Mouse (Mus musculus): Measurements from ENCODE around the gene Tmem234. TPM values are rescaled to one million over a fixed set of nuclear protein-coding genes. Genes with fewer than 3 reads are reported as not detected.

Tmem234 gene
- polyA plus RNA-seq (2017; shearing (Covaris generic)): 100 to 1,000 TPM; 215 to 273 TPM

DNA sequence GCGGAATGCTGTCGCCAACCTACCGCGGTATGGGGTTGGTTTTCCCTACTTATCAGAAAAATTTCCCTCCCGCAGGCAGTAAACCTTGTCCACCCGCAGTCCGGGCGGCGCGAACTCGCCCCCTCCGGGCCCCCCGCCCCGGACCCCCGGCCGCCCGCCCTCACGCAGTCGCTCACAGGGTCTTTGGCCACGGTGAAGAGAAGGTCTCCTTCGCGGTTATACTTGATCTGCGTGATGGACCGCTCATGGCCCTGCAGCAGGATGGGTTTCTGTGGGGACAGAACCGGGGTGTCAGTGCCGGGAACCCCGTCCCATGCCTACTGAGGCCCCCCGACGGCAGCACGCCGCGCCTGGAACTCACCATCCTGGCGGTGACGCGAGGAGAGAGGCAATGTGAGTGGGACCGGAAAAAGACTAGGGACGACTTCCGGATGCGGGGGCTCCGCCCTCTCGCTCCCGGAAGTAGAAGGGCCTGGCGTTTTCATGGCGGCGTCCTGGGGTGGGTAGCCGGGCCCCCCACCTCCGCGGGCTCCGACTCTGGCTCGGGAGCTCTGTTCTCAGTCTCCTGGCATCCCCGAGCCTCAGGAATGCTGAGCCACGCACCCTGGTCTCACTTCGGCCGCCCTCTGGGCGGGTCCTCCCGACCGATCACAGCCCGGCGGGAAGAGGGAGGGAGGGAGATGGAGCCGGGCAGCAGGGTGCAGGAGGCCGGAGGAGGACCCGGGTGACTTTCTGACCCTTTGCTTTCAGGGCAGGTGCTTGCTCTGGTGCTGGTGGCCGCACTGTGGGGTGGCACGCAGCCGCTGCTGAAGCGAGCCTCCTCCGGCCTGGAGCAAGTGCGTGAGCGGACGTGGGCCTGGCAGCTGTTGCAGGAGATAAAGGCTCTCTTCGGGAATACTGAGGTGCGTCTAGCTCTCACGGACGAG, at the start of gene Tmem234, which contains the start of gene Eif3i:
TSS of gene Tmem234 (plus strand) at position 436 of the 926 bp plus-strand sequence.
TSS of gene Eif3i (minus strand) at position 416 of the 926 bp plus-strand sequence.

DNA sequence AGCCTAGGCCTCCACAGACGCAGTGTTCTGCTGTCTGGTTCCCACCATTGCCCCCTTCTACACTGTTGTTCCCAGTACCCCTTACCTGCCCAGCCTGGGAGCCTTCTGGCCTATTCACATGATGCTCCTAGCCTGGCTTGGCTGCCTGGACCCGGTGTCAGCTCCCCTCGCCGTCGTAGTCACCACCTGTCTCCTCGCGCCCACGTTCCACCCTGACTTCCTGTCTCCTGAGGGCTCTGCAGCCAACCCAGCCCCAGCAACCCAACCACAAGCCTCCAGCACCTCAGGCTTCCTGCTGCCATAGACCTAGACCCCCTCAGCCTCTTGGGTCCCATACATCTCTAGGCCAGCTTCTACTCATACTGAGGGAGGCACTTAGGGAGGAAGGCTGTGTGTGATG, 27.0 kb upstream of the Tmem234 start, which contains the start of gene Lck:
TSS of gene Lck (minus strand) at position 212 of the 400 bp plus-strand sequence.

DNA sequence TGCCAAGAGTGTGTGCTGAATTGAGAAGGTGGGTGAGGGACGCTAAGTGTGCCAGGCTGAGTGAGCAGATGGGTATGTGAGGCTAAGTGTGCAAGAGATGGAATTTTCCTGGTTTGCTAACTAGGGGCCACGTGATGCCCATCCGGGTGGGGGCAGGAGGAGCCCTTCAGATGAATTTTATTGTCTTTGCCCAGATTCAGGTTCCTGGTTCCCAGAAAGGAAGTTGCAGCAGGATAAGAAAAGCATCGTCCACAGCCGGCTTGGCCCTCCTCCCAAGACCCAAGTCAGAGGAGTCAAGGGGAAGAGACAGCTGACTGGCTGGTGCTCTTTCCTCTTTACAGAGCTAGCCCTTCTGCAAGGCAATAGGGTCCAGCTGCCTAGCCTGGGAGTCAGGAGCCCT, 22.0 kb upstream of the Tmem234 start, which contains the start of gene Fam167b:
TSS of gene Fam167b (minus strand) at position 84 of the 400 bp plus-strand sequence.

DNA sequence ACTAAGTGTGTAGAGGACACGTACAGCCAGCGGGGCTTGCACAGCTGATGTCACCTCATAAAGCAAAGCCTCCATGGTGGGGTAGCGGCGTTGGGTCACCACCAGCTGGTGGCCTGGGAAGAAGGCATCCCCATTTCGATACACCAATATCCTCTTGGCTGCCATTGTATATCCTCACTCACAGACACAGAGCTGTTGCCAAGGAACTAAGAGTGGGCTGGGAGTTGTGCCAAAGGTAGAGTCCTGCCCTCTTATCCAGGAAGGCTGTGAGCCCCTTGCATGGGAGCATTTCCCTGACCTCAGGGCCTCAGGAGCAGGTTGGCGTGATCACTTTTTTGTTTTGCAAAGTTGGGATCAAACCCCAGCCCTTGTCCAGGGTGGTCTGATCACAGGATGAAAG, 13.6 kb downstream of the Tmem234 start, which contains the start of gene Dcdc2b:
TSS of gene Dcdc2b (minus strand) at position 165 of the 400 bp plus-strand sequence.

DNA sequence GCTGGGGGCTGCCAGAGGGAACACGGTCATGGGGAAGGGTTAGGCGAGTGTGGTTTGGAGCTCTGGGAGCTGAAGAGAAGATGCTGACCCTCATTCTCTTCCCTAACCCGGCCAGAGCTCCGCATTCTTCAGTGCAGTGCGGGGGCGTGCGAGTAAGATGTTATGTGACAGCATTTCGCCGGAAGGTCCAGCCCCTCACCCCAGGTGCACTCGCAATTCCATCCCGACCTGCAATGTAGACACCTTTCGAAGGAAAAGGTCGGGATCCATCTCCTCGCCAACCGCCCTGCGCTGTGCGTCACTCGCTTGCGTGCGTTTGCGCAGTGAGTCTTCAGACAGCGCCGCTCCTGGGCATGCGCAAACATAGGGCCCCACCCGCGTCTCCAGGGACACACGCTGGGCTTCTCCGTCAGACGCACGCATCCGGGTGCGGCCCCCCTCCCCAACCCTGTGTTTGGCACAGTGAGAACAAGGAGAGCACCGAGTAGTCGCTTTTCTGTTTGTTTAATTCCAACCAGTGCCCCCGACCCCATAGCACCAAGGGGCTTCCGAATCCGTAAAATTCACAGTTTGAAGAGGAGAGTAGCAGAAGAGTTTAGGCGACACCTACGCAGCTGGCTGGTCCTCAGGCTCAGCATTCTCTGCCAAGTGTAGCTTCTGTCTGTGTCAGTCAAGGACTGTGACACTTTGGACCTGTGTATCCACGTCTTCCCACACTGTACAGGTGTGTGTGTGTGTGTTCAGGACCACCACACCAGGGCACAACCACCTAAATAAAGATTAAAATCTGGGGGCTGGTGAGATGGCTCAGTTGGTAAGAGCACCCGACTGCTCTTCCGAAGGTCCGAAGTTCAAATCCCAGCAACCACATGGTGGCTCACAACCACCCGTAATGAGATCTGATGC, 18.6 kb downstream of the Tmem234 start, which contains the start of gene Iqcc:
TSS of gene Iqcc (minus strand) at position 314 of the 906 bp plus-strand sequence.

DNA sequence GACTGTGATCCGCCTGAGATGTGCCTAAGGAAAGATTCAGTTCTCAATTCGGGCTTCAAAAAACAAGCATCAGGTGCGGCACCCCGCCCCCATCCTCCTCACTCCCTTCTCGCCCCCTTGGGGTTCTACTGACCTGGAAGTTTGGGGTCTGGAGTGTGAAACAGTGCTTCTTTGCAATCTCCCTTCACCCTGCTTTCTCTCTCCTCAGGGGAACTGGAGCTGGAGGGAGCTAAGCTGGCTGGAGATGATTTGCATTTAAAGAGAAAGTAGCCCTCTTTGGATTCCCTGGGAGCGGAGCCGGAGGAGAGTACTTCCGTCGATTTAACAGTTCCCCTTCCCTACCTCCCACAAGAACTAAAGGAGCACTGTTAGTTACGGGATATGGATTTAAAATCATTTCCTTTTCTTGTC, 23.2 kb downstream of the Tmem234 start, which contains the start of gene Ccdc28b:
TSS of gene Ccdc28b (minus strand) at position 267 of the 411 bp plus-strand sequence.

DNA sequence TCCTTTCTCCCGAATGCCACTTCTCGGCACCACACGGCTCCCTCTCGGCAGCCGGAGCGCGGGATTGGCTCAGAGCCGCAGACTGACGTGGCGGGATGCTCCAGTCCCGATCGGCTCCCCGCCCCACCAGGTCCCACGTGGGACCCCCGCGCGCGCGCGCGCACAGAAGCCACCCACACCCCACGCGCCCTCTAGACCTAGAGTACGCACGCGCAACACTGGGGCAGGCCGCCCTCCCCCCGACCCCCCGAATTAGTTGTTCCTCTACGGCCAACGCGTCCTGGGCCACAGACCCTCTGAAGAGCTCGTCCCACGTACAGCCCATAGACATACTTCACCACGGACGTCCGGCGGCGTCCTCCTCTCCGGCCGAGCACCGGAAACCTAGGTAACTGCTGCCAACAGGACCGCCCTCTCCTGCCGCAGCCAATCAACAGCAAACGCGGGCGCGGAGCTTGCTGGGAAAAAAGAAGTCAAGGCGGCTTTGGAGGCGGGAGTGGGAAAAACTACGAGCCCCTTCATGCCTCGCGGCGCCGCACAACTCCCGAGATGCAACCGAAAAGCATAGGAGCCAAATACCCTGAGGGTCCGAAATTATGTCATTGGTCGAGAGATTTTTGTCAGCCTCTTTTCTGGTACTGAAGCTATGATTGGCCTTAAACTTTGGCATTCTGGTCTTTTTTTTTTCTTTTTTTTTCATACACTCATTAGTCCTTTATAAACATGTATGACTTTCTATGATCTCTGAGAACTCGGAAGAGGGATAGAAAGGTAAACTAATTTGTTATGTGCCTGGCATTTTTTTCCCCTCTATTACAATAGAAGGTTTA, 40.4 kb downstream of the Tmem234 start, which contains the start of gene Txlna:
TSS of gene Txlna (minus strand) at position 428 of the 830 bp plus-strand sequence.

DNA sequence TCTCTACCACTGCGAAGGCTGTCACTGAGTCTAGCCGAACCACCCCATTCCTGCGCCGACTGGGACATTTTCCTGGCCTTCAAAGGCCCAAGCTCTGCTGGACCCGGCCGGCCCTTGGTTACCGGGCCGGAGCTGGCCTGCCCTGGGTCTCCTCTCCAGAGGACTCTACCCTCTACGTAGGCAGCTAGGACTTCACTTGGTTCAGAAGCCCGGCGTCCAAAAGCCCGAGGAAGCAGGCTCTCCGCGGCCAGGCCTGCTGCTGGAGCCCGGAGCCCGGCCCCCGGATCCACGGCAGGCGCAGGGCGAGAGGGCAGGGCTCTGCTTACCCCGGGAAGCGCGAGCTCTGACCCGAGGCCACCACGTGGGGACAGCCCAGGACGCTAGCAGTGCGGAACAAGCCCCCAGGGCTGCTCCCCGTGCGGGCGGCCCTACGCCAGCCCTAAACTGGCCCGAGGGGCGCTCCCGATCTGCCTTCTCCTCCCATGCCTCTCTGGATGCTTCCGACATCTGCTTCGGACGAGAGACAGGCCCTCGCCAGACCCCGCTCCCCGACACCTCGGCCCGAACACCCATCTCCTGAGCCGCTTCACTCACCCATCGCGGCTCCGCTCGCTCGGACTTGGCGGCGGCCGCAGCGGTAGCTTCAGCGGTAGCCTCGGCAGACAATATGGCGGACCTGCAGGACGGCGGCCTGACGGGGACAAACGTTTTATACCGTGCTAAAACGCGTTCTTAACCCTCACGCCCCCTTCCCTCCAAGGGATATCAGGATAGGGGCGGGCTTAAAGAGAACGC, 71.8 kb downstream of the Tmem234 start, which contains the start of gene Kpna6:
TSS of gene Kpna6 (minus strand) at position 685 of the 795 bp plus-strand sequence.

Other genes starting within 250 kb of the Tmem234 start
- gene Zbtb8a, start 222.6 kb upstream of the Tmem234 start, polyA plus RNA-seq (2017; shearing (Covaris generic)): 10 to 100 TPM in 1 of 2 experiments, 1 to 10 TPM in 1; 9.3 to 10.8 TPM
- under 1 TPM in 1 of 2 experiments, not detected in 1; 0.05 TPM for gene Zbtb8b, start 159.8 kb upstream of the Tmem234 start, polyA plus RNA-seq (2017; shearing (Covaris generic))
- 10 to 100 TPM; 26.0 to 29.6 TPM for gene Bsdc1, start 139.1 kb upstream of the Tmem234 start, polyA plus RNA-seq (2017; shearing (Covaris generic))
- not detected for gene Tssk3, start 109.6 kb upstream of the Tmem234 start, polyA plus RNA-seq (2017; shearing (Covaris generic))
- not detected for gene Fam229a, start 109.5 kb upstream of the Tmem234 start, polyA plus RNA-seq (2017; shearing (Covaris generic))
- 10 to 100 TPM; 49.7 to 61.2 TPM for gene Marcksl1, start 87.1 kb upstream of the Tmem234 start, polyA plus RNA-seq (2017; shearing (Covaris generic))
- gene Hdac1, start 58.0 kb upstream of the Tmem234 start, polyA plus RNA-seq (2017; shearing (Covaris generic)): 100 to 1,000 TPM; 282 to 317 TPM
- 1,000 to 10,000 TPM; 1,347 to 1,373 TPM for gene Lck, start 27.0 kb upstream of the Tmem234 start, polyA plus RNA-seq (2017; shearing (Covaris generic))
- gene Fam167b, start 22.1 kb upstream of the Tmem234 start, polyA plus RNA-seq (2017; shearing (Covaris generic)): under 1 TPM in 1 of 2 experiments, not detected in 1; 0.47 TPM
- 100 to 1,000 TPM; 194 to 246 TPM for gene Eif3i, start within 50 bp of the Tmem234 start, polyA plus RNA-seq (2017; shearing (Covaris generic))
- 1 to 10 TPM; 4.6 to 7.9 TPM for gene Dcdc2b, start 13.6 kb downstream of the Tmem234 start, polyA plus RNA-seq (2017; shearing (Covaris generic))
- gene Iqcc, start 18.4 kb downstream of the Tmem234 start, polyA plus RNA-seq (2017; shearing (Covaris generic)): 10 to 100 TPM; 26.3 to 35.0 TPM
- 10 to 100 TPM; 29.9 to 68.8 TPM for gene Ccdc28b, start 23.3 kb downstream of the Tmem234 start, polyA plus RNA-seq (2017; shearing (Covaris generic))
- gene Txlna, start 40.4 kb downstream of the Tmem234 start, polyA plus RNA-seq (2017; shearing (Covaris generic)): 10 to 100 TPM; 60.1 to 66.5 TPM
- 10 to 100 TPM; 14.3 to 20.6 TPM for gene Kpna6, start 72.1 kb downstream of the Tmem234 start, polyA plus RNA-seq (2017; shearing (Covaris generic))
- gene Tmem39b, start 96.2 kb downstream of the Tmem234 start, polyA plus RNA-seq (2017; shearing (Covaris generic)): 10 to 100 TPM; 24.1 to 26.0 TPM
- gene Khdrbs1, start 141.6 kb downstream of the Tmem234 start, polyA plus RNA-seq (2017; shearing (Covaris generic)): 100 to 1,000 TPM; 139 to 167 TPM
- gene Ptp4a2, start 210.6 kb downstream of the Tmem234 start, polyA plus RNA-seq (2017; shearing (Covaris generic)): 100 to 1,000 TPM; 488 to 498 TPM

All from activated CD4-positive, CD25-positive, alpha-beta regulatory T cell (primary cell).